Mouse (Mus musculus): ENCODE results near the gene Gpn2.

DNA sequence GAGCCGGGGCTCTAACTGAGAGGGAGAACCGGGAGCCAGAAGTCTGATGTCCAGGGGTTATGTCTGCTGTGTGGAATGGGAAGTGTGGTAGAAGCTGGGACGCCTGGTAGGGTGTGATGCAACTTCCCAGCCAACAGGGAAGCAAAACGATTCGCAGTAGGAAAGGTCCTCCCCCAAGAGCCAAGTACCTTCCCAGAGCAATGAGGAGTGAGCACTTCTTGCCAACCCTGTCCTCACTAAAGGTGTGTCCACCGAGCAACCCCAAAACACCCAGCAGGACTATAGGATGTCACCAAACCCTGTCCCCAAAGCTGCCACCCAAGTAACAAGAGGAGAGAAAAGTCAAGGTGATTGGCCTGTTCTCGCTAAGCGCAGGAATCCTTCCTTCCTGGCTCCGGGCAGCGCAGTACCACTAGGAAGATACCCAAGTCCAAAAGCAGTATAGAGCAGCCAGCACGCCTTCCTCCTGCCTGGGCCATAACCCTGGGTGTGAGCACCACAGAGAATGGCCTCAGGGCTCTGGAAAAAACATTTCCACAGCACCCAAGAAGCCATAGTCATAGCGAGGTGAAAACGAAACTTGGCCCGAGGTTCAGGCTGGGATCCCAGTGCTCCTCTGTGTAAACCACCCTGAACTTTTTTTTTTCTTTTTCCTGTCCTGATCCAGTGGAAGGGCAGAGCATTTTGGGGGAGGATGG is 47.1 kb downstream of the Gpn2 start:
- TF ChIP-seq CTCF (IDR thresholded peaks at IDR 0.05; ENCODE audit: low read depth) (no peak), EP300 (IDR thresholded peaks at IDR 0.05; ENCODE audit: low read depth) (no peak)

Data from heart, postnatal 0 days (tissue).